Comparison of ENCODE assay signal across 8 mouse cellular contexts in the genomic region with DNA sequence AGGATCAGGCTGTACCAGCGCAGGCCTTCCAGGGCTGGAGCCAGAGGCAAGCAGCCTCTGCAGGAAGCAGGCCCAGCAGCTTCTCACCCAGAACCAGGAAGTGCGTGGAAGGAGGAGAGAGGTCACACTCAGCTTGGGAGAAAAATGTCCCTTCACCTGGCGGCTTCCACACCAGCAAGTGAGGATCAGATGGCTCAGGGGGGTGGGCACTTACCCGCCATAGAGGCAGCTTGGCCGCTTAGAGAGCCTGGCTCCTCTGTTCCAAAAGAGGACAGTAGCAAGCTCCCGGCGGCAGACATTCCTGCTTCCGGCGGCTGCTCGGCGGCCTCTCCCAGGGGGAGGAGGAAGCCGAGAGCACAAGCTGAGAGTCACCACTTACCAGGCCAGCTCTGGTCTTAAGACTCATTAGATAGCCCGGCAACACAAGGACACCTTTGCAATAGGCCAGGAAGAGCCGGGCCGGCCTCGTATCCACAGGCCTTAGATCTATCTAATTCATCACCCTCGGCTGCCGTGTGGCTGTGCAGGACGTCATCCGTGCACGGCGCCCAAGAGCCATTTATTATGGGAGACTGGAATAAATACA. TPM values are rescaled to one million over a fixed set of nuclear protein-coding genes. Genes with fewer than 3 reads are reported as not detected.
DNase-seq lines count a peak whose midpoint lies in the region; ATAC-seq and TF ChIP-seq lines count a peak whose summit lies in the region.

No protein-coding gene starts in this region.

- TF ChIP-seq CTCF in gastrocnemius, adult 2 months (IDR thresholded peaks at IDR 0.05): no peak

- H3K9me3 ChIP-seq in hindbrain, embryonic 15.5 days: no peaks in the 10 kb centered on the region
- no peaks in the 10 kb centered on the region for H3K9me3 ChIP-seq in liver, embryonic 11.5 days (ENCODE audit: control insufficient read depth, low read length)

- H3K4me2 ChIP-seq in hindbrain, embryonic 15.5 days: peak overlapping the region; percentile 45
- peak overlapping the region; percentile 61 for H3K4me2 ChIP-seq in liver, embryonic 11.5 days

- H3K27ac ChIP-seq in gastrocnemius, adult 2 months: peak overlapping the region; percentile 93
- H3K27ac ChIP-seq in hindbrain, embryonic 15.5 days (replicated peaks): peak overlapping the region; percentile 87
- peak overlapping the region; percentile 88 for H3K27ac ChIP-seq in liver, embryonic 11.5 days (ENCODE audit: low read depth, low read length)

- no peaks in the 10 kb centered on the region for H3K36me3 ChIP-seq in hindbrain, embryonic 15.5 days
- peaks cover 7% of the 10 kb centered on the region; the same call in 1 of the 2 replicates for H3K36me3 ChIP-seq in liver, embryonic 11.5 days (ENCODE audit: control insufficient read depth, insufficient read depth, low read length)

- 2% methylated on average over 22 of the region's 22 CpGs for WGBS in hindbrain, embryonic 15.5 days
- 13% methylated on average over 22 of the region's 22 CpGs for WGBS in liver, embryonic 11.5 days

- H3K27me3 ChIP-seq in hindbrain, embryonic 15.5 days: no peaks in the 10 kb centered on the region
- H3K27me3 ChIP-seq in liver, embryonic 11.5 days (replicated peaks; ENCODE audit: control insufficient read depth, insufficient read depth, low read length): no peaks in the 10 kb centered on the region

- peak; percentile 50 for DNase-seq in left cerebral cortex, postnatal 4 days
- no peak for DNase-seq in left cerebral cortex, adult 11 months (ENCODE audit: low spot score)
- peak; percentile 56 to 69 for DNase-seq in cerebellum, adult 18-20 months
- peak; percentile 74 for DNase-seq in gastrocnemius, adult 2 months
- DNase-seq in liver, embryonic 11.5 days (ENCODE audit: low spot score): peak; percentile 60
- DNase-seq in frontal cortex, postnatal 25 days (ENCODE audit: low spot score in 2 of 2): no peak

- peak overlapping the region; percentile 39 for H3K9ac ChIP-seq in hindbrain, embryonic 15.5 days
- H3K9ac ChIP-seq in liver, embryonic 11.5 days (ENCODE audit: low read depth, low read length): peak overlapping the region; percentile 54

- peaks cover 72% of the 10 kb centered on the region for H3K4me1 ChIP-seq in hindbrain, embryonic 15.5 days (replicated peaks)
- peaks cover 74% of the 10 kb centered on the region for H3K4me1 ChIP-seq in liver, embryonic 11.5 days (replicated peaks; ENCODE audit: control insufficient read depth, insufficient read depth, low read length)

- intact Hi-C loops in left cerebral cortex, postnatal 4 days (cut with DNase I): no loop called here
- intact Hi-C loops in gastrocnemius, adult 2 months (cut with DNase I): loop anchor here (2.0 to 5.0 kb wide), 2 partner anchors 17 to 384 kb away; no protein-coding TSS in a partner anchor

- H3K4me3 ChIP-seq in gastrocnemius, adult 2 months: peak overlapping the region; percentile 68
- peak overlapping the region; percentile 8; the same call in 1 of the 2 replicates for H3K4me3 ChIP-seq in hindbrain, embryonic 15.5 days
- H3K4me3 ChIP-seq in liver, embryonic 11.5 days (ENCODE audit: low read depth, low read length): peak overlapping the region; percentile 31; the same call in 1 of the 2 replicates

- peak; percentile 17; the same call in 1 of the 2 replicates for ATAC-seq in hindbrain, embryonic 15.5 days (ENCODE audit: low FRiP score, low read depth)
- ATAC-seq in liver, embryonic 11.5 days (replicated peaks; ENCODE audit: low FRiP score): peak; percentile 29; the same call in 1 of the 2 replicates
- ATAC-seq in monocyte, adult 5-6 weeks (replicated peaks; ENCODE audit: insufficient number of reproducible peaks, low FRiP score, low TSS enrichment, poor library complexity, severe bottlenecking): peak; percentile 25; the same call in 1 of the 2 replicates

RNA-seq across cellular contexts. Expression of gene Zmynd8, which starts 40.9 kb away (rescaled TPM):
- 100 to 1,000 TPM; 118 to 120 TPM for total RNA-seq in left cerebral cortex, postnatal 4 days (2021)
- total RNA-seq in gastrocnemius, adult 2 months (2021): 10 to 100 TPM; 13.1 to 23.3 TPM
- 71.8 and 79.2 TPM in 2 replicates for polyA plus RNA-seq in hindbrain, embryonic 15.5 days (2015; fragmentation: Nextera tagmentation; extraction: Ambion mirVana)
- polyA plus RNA-seq in liver, embryonic 11.5 days (2014; fragmentation: Nextera tagmentation; extraction: Ambion mirVana): 49.1 and 55.8 TPM in 2 replicates
- 42.6 to 54.2 TPM (median 44.4 TPM) in 3 replicates for total RNA-seq in monocyte, adult 5-6 weeks (2017)

Comparison
In these comparisons a context has a peak if more than half of its experiments do, and no peak if none do; other contexts are left out.
1. DNase-seq: peak in left cerebral cortex, postnatal 4 days (single experiment), cerebellum, adult 18-20 months (2 of 2), gastrocnemius, adult 2 months (single experiment) and liver, embryonic 11.5 days (single experiment); none in left cerebral cortex, adult 11 months (single experiment) and frontal cortex, postnatal 25 days (0 of 2).
2. H3K4me3 ChIP-seq: peak in every context shown above with its lines; median percentile 68 in gastrocnemius, adult 2 months; 31 in liver, embryonic 11.5 days; 8 in hindbrain, embryonic 15.5 days.
3. Peak in every context shown above with its lines, with median percentiles within 50 percentile points of each other: H3K27ac ChIP-seq and ATAC-seq.